1 mouse cellular context compared by ENCODE assay signal in the genomic region with DNA sequence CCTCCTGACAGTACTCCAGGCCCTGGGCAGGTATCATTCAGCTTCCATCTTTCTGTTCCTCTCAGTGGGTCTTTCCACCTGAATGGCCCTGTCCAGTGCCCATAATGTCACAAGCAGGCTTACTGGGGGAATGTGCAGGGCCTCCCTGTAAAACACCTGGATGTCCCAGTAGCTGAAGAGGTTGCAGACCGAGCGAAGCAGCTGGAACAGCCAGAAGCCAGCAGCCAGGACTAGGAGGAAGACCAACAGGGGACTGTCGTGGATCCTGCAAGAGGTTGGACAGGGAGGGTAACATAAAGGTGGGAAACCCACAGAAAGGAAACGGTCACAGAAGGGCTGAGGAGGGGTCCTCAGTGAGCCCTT.
TF ChIP-seq lines count a peak whose summit lies in the region.

No protein-coding gene starts in this region.

TF ChIP-seq in CH12.LX, 34 proteins besides CTCF, POLR2A, EP300 and RAD21:
- TF ChIP-seq NELFE (IDR thresholded peaks at IDR 0.05; ENCODE audit: low read depth, low read length) = no peak
